Mouse (Mus musculus): ENCODE data around the gene Tssk6.

DNA sequence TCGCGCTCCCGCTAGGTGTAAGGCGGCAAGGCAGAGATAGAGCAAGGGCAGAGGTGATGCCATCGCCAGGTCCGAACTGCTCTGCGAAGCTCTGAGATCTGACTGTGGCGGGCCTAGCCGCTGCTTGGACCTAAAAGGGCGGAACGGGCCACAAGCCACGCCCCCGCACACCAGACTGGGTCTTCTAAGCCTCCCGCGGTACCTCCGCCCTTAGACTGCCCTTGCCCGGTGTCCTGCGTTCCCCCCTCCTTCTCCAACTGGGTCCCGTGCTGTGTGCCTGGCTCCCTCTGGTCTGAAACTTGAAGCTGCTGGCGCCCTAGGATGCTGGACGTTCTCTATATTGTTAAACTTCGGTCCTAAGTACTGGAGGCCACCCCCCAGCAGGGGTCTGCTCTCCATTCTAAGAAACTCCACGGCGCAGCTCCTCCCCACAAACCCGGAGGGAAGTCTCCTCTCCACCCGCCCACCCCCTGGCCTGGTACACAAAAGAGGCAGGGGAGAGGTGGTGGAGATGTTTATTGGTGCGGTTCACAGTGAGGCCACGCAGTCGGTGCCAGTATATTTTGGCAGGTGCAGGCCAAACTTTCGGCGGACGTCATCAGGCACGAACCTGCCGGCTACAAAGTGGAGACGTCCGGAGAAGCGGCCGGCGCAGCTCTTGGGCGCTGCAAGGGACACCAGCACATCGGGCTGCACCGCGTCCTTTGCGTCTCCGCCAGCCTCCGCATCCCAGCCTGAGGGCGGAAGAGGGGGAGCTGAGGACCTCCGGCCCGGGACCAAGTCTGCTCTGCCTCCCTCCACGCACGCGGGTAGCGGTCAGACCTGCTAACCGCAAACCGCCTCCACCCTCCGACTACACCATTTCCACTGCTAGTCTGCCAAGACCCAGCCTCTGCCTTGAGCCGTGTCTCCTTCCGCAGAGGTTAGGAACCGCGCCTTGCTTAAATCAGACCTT lies 14.4 kb upstream of the Tssk6 start, which contains the start of gene Cilp2:
- TF ChIP-seq CTCF (IDR thresholded peaks at IDR 0.05; ENCODE audit: insufficient read depth, low read depth, low read length) (no peak), POLR2A (IDR thresholded peaks at IDR 0.05; ENCODE audit: insufficient read depth, low read depth, low read length) (no peak)

Data from olfactory bulb, adult 2 months (tissue).